Mouse (Mus musculus) liver, adult 2 months (tissue): ENCODE measurements around the gene Sufu. TPM values are rescaled to one million over a fixed set of nuclear protein-coding genes. Genes with fewer than 3 reads are reported as not detected.

Experiments used
- DNase-seq: peaks from one replicate; pipeline ENCODE4 v3.0.0-alpha.2; 2011; ENCODE audit warnings: low read depth, low spot score; ENCODE audit errors: extremely low read depth
- H3K27ac ChIP-seq: fragments of 200-500 bp; replicated peaks from 2 replicates; pipeline ENCODE4 v1.5.1; 2012; ENCODE audit warnings: low read depth, mild to moderate bottlenecking, control low read depth, inconsistent platforms, low read length; ENCODE audit not compliant: insufficient read depth
- H3K27me3 ChIP-seq: fragments of 200-500 bp; 2 replicates; pipeline ENCODE4 v1.6.1; 2012; ENCODE audit warnings: mild to moderate bottlenecking, moderate library complexity, low read length, inconsistent platforms; ENCODE audit not compliant: control insufficient read depth, insufficient read depth
- H3K36me3 ChIP-seq: fragments of 200-500 bp; 2 replicates; pipeline ENCODE4 v1.6.1; 2012; ENCODE audit warnings: low read length, inconsistent platforms; ENCODE audit not compliant: control insufficient read depth, insufficient read depth
- H3K4me1 ChIP-seq: fragments of 200-500 bp; 2 replicates; pipeline ENCODE4 v1.6.1; 2011; ENCODE audit warnings: low read length; ENCODE audit not compliant: control insufficient read depth, insufficient read depth
- H3K4me3 ChIP-seq: fragments of 200-500 bp; 2 replicates; pipeline ENCODE4 v1.5.1; 2011; ENCODE audit warnings: low read depth, mild to moderate bottlenecking, control low read depth, low read length, moderate library complexity; ENCODE audit not compliant: insufficient read depth
- H3K79me2 ChIP-seq: fragments of 200-500 bp; 2 replicates; pipeline ENCODE4 v1.6.1; 2012; ENCODE audit warnings: inconsistent platforms, mild to moderate bottlenecking, low read length, moderate library complexity; ENCODE audit not compliant: control insufficient read depth, insufficient read depth
- H3K9ac ChIP-seq: fragments of 200-500 bp; 2 replicates; pipeline ENCODE4 v1.6.1; 2012; ENCODE audit warnings: low read depth, mild to moderate bottlenecking, control low read depth, inconsistent platforms, low read length
- CTCF ChIP-seq: fragments of 200-500 bp; IDR thresholded peaks from 2 replicates; pipeline ENCODE4 v1.5.1; 2011; ENCODE audit warnings: low read depth, low read length, control low read depth
- POLR2A ChIP-seq: fragments of 200-500 bp; IDR thresholded peaks from 2 replicates; pipeline ENCODE4 v1.6.1; 2011; ENCODE audit warnings: low read length, control low read depth; ENCODE audit not compliant: insufficient read depth; ENCODE audit errors: extremely low read depth
- WGBS: fragments of 180-500 bp; shearing (Covaris S2); methylation state at CpG from one replicate; pipeline ENCODE4 v1.1.7; 2018; 5-methylcytosine and 5-hydroxymethylcytosine counted together
- polyA plus RNA-seq: library from polyadenylated mRNA; depleted of rRNA; stranded (reverse); fragments of >200 nt; gene quantifications from 2 replicates; pipeline ENCODE4 v1.2.3, GENCODE M21; 2012
- total RNA-seq: library from RNA; depleted of rRNA; stranded (reverse); fragments of >200 nt; gene quantifications from 2 replicates; pipeline ENCODE4 v1.2.3, GENCODE M21; 2014

The Sufu gene
- total and polyA plus RNA-seq, 2 experiments, result 1.1 to 3.2 TPM

- Histone ChIP-seq H3K9ac (no peak overlapping the region), H3K27me3 (no peaks in the 10 kb centered on the region), H3K4me3 (no peak overlapping the region), H3K27ac (no peak overlapping the region), H3K4me1 (no peaks in the 10 kb centered on the region), H3K79me2 (peaks cover 10% of the 10 kb centered on the region; the same call in 1 of the 2 replicates), H3K36me3 (peaks cover 6% of the 10 kb centered on the region; the same call in 1 of the 2 replicates)
- WGBS, result 66% methylated on average over 8 of the region's 8 CpGs
- TF ChIP-seq POLR2A (no peak), CTCF (no peak)
- DNase-seq, result no peak
These were observed 10.1 kb downstream of the Sufu start for GRCm38 (mm10) chr19:46406592-46407386.

DNA sequence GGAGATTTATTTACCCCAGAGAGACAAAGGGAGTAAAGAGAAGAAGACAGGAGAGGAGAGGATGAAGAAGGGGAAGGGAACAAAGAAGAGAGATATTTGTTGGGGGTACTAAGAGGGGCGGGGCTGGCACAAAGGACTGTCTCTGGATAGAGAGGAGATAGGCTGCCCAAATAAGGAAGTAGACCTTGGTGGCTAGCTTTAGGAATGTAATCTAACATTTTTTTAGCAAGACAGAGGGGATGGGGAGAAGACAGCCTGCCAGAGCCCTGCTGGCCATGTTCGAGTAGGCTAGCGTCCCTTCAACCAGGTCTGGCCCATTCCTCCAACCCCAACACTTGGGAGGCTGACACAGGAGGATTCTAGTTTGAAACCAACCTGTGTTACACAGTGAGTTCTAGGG lies 12.8 kb downstream of the Sufu start:
- TF ChIP-seq POLR2A, result no peak
- no peak for TF ChIP-seq CTCF
- Histone ChIP-seq H3K27me3 (no peaks in the 10 kb centered on the region), H3K36me3 (0 out of 2 replicates have a peak, but pooled peaks cover 2% of the 10 kb centered on the region), H3K27ac (no peak overlapping the region), H3K4me1 (no peaks in the 10 kb centered on the region), H3K9ac (no peak overlapping the region), H3K79me2 (peaks cover 10% of the 10 kb centered on the region; the same call in 1 of the 2 replicates), H3K4me3 (no peak overlapping the region)
- 87% methylated on average over 3 of the region's 3 CpGs for WGBS
- DNase-seq, result no peak

DNA sequence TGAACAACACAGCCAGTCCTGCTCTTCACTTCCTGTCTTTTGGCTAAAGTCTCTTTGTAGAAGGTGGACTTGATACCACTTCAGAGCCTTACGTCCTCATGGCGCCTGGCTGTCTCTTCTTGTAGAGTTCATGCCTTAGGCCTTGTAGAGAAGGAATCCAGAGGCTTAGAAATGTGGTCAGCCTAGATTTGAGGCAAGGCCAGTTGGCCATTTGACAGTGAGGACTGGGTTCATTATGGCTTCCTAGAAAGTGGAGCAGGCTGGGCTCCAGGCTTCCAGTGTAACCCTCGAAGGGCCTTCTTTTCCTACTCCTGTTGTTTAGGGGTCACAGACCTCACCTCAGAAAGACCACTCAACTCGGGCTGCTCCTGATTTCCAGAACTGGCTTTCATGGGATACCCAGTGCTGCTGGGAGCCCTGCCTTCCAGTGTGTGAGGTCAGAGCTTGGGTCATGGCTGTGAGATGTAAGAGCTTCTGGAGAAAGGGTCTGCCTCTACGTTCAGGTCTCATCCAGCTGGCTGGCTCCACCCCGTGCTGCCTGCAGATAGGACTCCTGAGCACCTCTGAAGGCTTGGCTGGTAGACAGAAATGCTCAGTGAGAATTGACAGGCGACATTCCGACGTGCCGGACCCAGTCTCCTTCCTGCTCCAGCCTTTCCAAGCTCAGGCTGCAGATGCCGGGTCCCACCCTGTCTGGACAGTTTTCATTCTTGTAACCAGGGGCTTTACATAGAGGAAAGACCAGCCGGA lies 15.5 kb downstream of the Sufu start:
- no peak for DNase-seq
- H3K27me3 ChIP-seq, result no peaks in the 10 kb centered on the region
- no peak overlapping the region for H3K4me3 ChIP-seq
- TF ChIP-seq POLR2A (no peak), CTCF (no peak)
- peaks cover 15% of the 10 kb centered on the region; the same call in 1 of the 2 replicates for H3K79me2 ChIP-seq
- no peak overlapping the region for H3K9ac ChIP-seq
- H3K27ac ChIP-seq, result no peak overlapping the region
- no peaks in the 10 kb centered on the region for H3K4me1 ChIP-seq
- no peaks in the 10 kb centered on the region for H3K36me3 ChIP-seq
- 83% methylated on average over 12 of the region's 12 CpGs for WGBS

DNA sequence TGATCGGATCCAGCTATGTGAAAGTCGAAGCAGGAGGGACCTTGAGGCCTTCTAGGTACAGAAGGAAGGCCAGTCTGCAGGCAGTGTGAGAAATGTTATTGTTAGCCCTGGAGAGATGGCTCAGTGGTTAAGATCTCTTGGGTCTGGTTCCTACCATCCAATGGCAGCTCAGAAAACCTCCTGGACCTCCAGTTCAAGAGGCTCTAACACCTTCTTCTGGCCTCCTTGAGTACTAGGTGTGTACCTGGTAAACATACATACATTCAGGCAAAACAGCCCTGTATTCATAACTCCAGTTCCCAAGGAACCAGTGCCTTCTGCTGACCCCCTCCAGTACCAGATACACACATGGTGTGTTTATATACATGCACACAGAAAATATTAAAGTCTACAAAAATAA lies 17.3 kb downstream of the Sufu start:
- no peaks in the 10 kb centered on the region for H3K36me3 ChIP-seq
- WGBS, result 94% methylated on average over 2 of the region's 2 CpGs
- H3K79me2 ChIP-seq, result peaks cover 16% of the 10 kb centered on the region; the same call in 1 of the 2 replicates
- no peak for DNase-seq
- H3K4me3 ChIP-seq, result no peak overlapping the region
- H3K9ac ChIP-seq, result no peak overlapping the region
- no peak overlapping the region for H3K27ac ChIP-seq
- TF ChIP-seq POLR2A (no peak), CTCF (no peak)
- H3K4me1 ChIP-seq, result no peaks in the 10 kb centered on the region
- no peaks in the 10 kb centered on the region for H3K27me3 ChIP-seq

GRCm38 (mm10) chr19:46414486-46414885 lies 17.8 kb downstream of the Sufu start:
- no peak overlapping the region for H3K9ac ChIP-seq
- H3K36me3 ChIP-seq, result no peaks in the 10 kb centered on the region
- no peak for DNase-seq
- H3K27me3 ChIP-seq, result no peaks in the 10 kb centered on the region
- no peaks in the 10 kb centered on the region for H3K4me1 ChIP-seq
- H3K79me2 ChIP-seq, result peaks cover 16% of the 10 kb centered on the region; the same call in 1 of the 2 replicates
- 84% methylated on average over 8 of the region's 8 CpGs for WGBS
- no peak for TF ChIP-seq POLR2A
- TF ChIP-seq CTCF, result no peak
- H3K27ac ChIP-seq, result no peak overlapping the region
- H3K4me3 ChIP-seq, result no peak overlapping the region
